Comparison of ENCODE assay signal across 18 mouse cellular contexts in the genomic region with DNA sequence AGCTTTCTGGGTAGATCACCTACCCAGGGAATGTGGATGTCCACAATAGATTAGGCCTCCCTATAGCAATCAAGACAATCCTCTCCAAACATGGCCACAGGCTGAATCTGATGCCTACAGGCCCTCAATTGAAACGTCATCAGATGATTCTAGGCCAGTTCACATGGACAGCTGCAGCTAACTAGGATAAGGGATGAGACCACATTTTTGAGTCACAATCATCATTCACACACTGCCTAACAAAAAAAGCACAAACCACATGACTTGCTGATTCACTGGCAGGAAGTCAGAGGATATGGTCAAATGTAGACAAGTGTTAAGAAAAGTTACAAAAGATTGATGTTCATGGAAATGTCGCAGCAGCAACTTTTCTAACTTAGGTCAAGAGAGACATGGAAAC.
DNase-seq lines count a peak whose midpoint lies in the region; ATAC-seq and TF ChIP-seq lines count a peak whose summit lies in the region.
"Had no signal": no experiment of that assay in that cellular context is flagged by ENCODE, and none has a peak within 500 bp of the region (broad histone marks: within the 10 kb centered on the region; RNA-seq: fewer than 3 reads in every experiment).

No protein-coding gene starts in this region.

- no peak overlapping the region for H3K9ac ChIP-seq in liver, embryonic 13.5 days
- H3K9ac ChIP-seq in midbrain, embryonic 14.5 days (replicated peaks; ENCODE audit: low read length), result no peak overlapping the region
- H3K9ac ChIP-seq: embryonic facial prominence, embryonic 15.5 days had no signal

- WGBS in liver, embryonic 13.5 days (ENCODE audit: insufficient replicate concordance), result 14% methylated on average over 2 of the region's 2 CpGs
- 86% methylated on average over 2 of the region's 2 CpGs for WGBS in midbrain, embryonic 14.5 days

- ATAC-seq in liver, embryonic 13.5 days (ENCODE audit: low read depth), result peak; percentile 29; the same call in 1 of the 2 replicates
- ATAC-seq in midbrain, embryonic 14.5 days (ENCODE audit: low FRiP score, low TSS enrichment), result no peak
- ATAC-seq: forebrain, embryonic 14.5 days; hindbrain, embryonic 16.5 days; Patski had no signal

- no peak overlapping the region for H3K4me2 ChIP-seq in liver, embryonic 13.5 days
- H3K4me2 ChIP-seq in midbrain, embryonic 14.5 days (ENCODE audit: low read length), result no peak overlapping the region
- H3K4me2 ChIP-seq: embryonic facial prominence, embryonic 15.5 days; midbrain, embryonic 11.5 days had no signal

- H3K27me3 ChIP-seq in liver, embryonic 13.5 days, result no peaks in the 10 kb centered on the region
- H3K27me3 ChIP-seq in midbrain, embryonic 14.5 days (ENCODE audit: control insufficient read depth, insufficient read depth, low read length), result no peaks in the 10 kb centered on the region
- H3K27me3 ChIP-seq: embryonic facial prominence, embryonic 15.5 days had no signal

- DNase-seq in layer of hippocampus, adult 2 months (ENCODE audit: low spot score in 2 of 2), result no peak
- no peak for DNase-seq in layer of hippocampus, adult 9-10 months (ENCODE audit: low spot score)
- DNase-seq in 416B (ENCODE audit: low read depth), result peak; percentile 0
- peak; percentile 54 for DNase-seq in Muller cell, postnatal 12 days (ENCODE audit: inconsistent ontology term)
- DNase-seq in liver, embryonic 13.5 days, result no peak
- no peak for DNase-seq in left cerebral cortex, adult 8-10 months (ENCODE audit: low spot score in 2 of 2)
- DNase-seq in midbrain, embryonic 14.5 days, result no peak
- DNase-seq: cerebellum, adult 9-10 months; gastrocnemius, adult 2 months; kidney, adult 18-20 months; thymus, postnatal 25 days had no signal

- TF ChIP-seq CTCF in layer of hippocampus, adult 2 months (conservative IDR thresholded peaks at IDR 0.05), result no peak

- peak overlapping the region; percentile 37; the same call in 1 of the 2 replicates for H3K27ac ChIP-seq in layer of hippocampus, adult 2 months
- no peak overlapping the region for H3K27ac ChIP-seq in liver, embryonic 13.5 days
- no peak overlapping the region for H3K27ac ChIP-seq in midbrain, embryonic 14.5 days (replicated peaks; ENCODE audit: low read depth, low read length)
- H3K27ac ChIP-seq: embryonic facial prominence, embryonic 15.5 days; gastrocnemius, adult 2 months; heart, embryonic 10.5 days; stomach, postnatal 0 days had no signal

- no peaks in the 10 kb centered on the region for H3K9me3 ChIP-seq in liver, embryonic 13.5 days (replicated peaks)
- no peaks in the 10 kb centered on the region for H3K9me3 ChIP-seq in midbrain, embryonic 14.5 days (ENCODE audit: control insufficient read depth, low read length)
- H3K9me3 ChIP-seq: embryonic facial prominence, embryonic 15.5 days; heart, embryonic 10.5 days had no signal

- no peaks in the 10 kb centered on the region for H3K36me3 ChIP-seq in liver, embryonic 13.5 days
- H3K36me3 ChIP-seq in midbrain, embryonic 14.5 days (ENCODE audit: control insufficient read depth, insufficient read depth, low read length), result no peaks in the 10 kb centered on the region
- H3K36me3 ChIP-seq: embryonic facial prominence, embryonic 15.5 days had no signal

- peaks cover 8% of the 10 kb centered on the region for H3K4me1 ChIP-seq in liver, embryonic 13.5 days (replicated peaks)
- peaks cover 8% of the 10 kb centered on the region; the same call in 1 of the 2 replicates for H3K4me1 ChIP-seq in midbrain, embryonic 14.5 days (ENCODE audit: control insufficient read depth, insufficient read depth, low read length)

- no peak overlapping the region for H3K4me3 ChIP-seq in layer of hippocampus, adult 2 months
- H3K4me3 ChIP-seq in liver, embryonic 13.5 days (replicated peaks), result no peak overlapping the region
- H3K4me3 ChIP-seq in midbrain, embryonic 14.5 days (replicated peaks; ENCODE audit: low read depth, low read length), result no peak overlapping the region
- H3K4me3 ChIP-seq: embryonic facial prominence, embryonic 15.5 days; gastrocnemius, adult 2 months; heart, embryonic 10.5 days had no signal

Comparison
In these comparisons a context has a peak if more than half of its experiments do, and no peak if none do; other contexts are left out.
1. DNase-seq: peak in 416B (single experiment) and Muller cell, postnatal 12 days (single experiment); none in layer of hippocampus, adult 2 months (0 of 2), layer of hippocampus, adult 9-10 months (single experiment), liver, embryonic 13.5 days (single experiment), left cerebral cortex, adult 8-10 months (0 of 2) and midbrain, embryonic 14.5 days (single experiment).